Mouse (Mus musculus): ENCODE data around the gene Olfr1289.

The Olfr1289 gene

GRCm38 (mm10) chr2:111480519-111480918 is at the start of gene Olfr1289:
Olfr1289 (plus strand) TSS chr2:111480819.
- no peak for DNase-seq

GRCm38 (mm10) chr2:111448842-111449241 is 31.8 kb upstream of the Olfr1289 start, which contains the start of gene Olfr1287:
Olfr1287 (plus strand) TSS chr2:111449142.
- DNase-seq = no peak

DNA sequence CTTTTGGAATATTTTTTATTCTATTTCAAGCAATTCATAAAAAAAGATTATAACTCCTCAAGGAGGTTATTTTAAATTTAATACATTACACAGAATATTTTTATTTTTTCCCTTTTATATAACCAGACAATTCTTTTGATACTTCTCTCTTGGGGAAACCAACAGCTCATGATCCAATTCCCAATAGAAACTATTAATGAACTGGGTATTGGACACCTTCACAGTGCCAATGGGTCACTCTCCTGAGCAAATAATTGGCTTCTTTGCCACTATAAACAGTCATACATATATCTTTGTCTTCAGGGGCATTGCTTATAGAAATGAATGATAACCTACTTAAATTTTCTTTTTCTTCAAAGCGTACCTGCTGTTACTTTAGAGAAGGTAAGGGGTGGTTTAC is 6.8 kb upstream of the Olfr1289 start, which contains the start of gene Olfr1288:
TSS of gene Olfr1288 (plus strand) at position 301 of the 400 bp plus-strand sequence.
- DNase-seq = no peak

DNA sequence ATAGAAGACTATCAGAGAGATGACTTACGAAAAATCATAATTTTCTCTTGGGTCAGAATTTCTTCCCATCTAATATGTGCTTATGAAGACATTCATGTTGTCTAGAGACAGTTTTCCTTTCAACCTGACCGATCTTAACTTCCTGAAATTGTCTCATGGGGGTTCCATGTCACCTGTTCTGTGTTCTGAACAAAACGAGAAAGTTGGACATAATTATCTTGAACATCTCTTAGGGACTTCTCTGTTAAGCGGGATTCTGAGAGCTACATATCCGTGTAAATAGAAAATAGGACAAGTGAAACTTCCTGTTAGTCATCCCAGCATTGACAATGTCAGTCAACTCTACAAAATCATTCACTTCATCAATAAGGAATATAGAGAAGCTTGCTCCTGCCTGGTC is 13.1 kb downstream of the Olfr1289 start, which contains the start of gene Olfr1290:
TSS of gene Olfr1290 (minus strand) at position 101 of the 400 bp plus-strand sequence.
- no peak for DNase-seq

DNA sequence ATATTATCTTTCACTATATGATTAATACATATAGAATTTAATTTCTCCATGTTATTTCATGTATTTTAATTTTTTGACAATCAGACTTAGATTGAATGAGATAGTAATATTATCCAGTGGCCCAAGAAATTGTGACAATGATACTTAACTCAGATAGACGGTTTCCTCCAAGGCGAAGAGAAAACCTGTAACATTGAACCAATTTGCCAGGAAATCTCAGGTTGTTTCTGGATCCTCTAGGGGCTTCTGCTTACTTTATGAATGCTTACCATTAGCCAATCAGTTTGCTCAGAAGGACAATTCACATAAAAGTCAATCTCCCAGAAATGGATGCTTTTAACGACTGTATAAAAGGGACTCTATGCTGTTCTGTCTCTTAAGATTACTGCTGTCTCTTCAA is 16.3 kb downstream of the Olfr1289 start, which contains the start of gene Olfr1291-ps1:
TSS of gene Olfr1291-ps1 (plus strand) at position 301 of the 400 bp plus-strand sequence.
- no peak for DNase-seq

DNA sequence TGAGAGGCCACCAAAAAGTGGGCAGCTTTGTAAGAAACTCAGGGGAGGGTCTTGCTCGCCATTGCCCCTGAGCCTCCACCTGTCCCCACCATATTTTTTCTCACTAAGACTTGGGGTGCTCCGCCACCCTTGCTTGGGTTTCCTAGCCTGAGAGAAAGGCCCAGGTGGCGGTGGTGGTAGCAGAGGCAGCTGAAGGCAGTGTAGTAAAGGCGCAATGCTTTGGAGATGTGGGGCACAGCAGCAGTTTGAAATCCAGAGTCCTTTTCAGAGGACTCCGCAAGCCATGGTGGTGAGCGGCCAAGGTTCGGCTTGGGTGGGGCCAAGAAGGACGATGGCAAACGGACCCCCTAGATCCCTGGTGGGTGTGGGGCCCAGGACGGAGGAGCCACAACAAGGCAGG is 36.8 kb downstream of the Olfr1289 start:
- DNase-seq = no peak

DNA sequence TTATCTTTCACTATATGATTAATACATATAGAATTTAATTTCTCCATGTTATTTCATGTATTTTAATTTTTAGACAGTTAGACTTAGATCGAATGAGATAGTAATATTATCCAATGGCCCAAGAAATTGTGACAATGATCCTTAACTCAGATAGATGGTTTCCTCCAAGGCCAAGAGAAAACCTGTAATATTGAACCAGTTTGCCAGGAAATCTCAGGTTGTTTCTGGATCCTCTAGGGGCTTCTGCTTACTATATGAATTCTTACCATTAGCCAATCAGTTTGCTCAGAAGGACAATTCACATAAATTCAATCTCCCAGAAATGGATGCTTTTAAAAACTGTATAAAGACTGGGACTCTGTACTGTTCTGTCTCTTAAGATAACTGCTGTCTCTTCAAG is 44.3 kb downstream of the Olfr1289 start, which contains the start of gene Olfr1293-ps:
TSS of gene Olfr1293-ps (plus strand) at position 301 of the 400 bp plus-strand sequence.
- no peak for DNase-seq
